Mouse (Mus musculus): ENCODE data around the gene Atp8a2.

DNA sequence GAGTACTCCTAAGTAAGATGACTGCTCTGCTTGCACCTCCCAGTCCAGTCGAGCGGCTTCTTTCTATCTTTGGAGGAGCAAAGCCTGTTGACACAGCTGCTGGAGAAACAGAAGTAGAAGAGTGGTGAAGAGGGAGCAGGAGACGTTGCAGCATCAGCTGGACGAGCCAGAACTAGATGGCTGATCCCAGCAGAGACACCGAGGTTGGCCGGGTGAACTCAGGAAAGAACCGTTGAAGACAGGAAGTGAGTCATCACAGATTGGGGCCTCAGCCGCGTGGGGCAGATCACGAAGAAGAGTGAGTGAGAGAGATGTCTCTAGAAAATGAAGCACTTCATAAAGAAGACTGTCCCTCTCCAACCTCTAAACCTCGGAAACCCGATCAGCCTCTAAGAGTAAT, 553.4 kb downstream of the Atp8a2 start:
- no peak for TF ChIP-seq CTCF (conservative IDR thresholded peaks at IDR 0.05; ENCODE audit: insufficient read depth, insufficient read length, low read depth, low read length)
- TF ChIP-seq POLR2A (IDR thresholded peaks at IDR 0.05; ENCODE audit: low read depth, low read length), result no peak

Data from kidney, adult 2 months (tissue).